Mouse (Mus musculus) left cerebral cortex, adult 6 months (tissue): ENCODE results near the gene Gm21680. TPM values are rescaled to one million over a fixed set of nuclear protein-coding genes. Genes with fewer than 3 reads are reported as not detected.

Experiments used
- long read RNA-seq, 2 experiments: library from polyadenylated mRNA; unstranded; transcript quantifications; one replicate each; pipeline ENCODE4 v2.0.0; 2019 to 2020
- polyA plus RNA-seq: library from polyadenylated mRNA; unstranded; fragments of <200 nt; fragmentation: Nextera tagmentation; gene quantifications from 2 replicates; pipeline ENCODE4 v1.2.3, GENCODE M21; 2021

Gm21680 gene
- polyA plus RNA-seq: 0.09 TPM in 1 of 2 replicates, not detected in the other
- long read RNA-seq, experiment 1: 0 reads
- long read RNA-seq, experiment 2: 0 reads

DNA sequence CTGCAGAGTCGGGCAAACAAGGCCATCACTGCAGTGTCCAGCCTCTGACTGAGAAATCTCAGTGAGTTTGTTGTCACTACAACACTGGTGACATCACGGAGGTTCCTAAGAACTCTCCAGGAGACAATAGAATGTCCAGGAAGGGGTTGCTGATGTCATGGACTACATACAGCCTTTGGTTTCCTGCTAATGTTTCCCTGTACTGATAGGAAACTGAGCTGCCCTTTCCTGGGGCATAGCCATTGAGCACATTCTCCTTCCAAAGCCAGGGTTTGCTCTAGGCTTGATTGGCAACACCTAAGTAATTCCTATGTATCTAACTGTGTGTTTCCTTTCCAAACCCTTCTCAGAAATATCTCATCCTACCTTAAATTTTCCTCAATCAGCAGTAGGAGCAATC, at the start of gene Gm21680:
Gene Gm21680 (minus strand): TSS at position 101 of the 400 bp plus-strand sequence.

GRCm38 (mm10) chr5:26004698-26005097, 32.2 kb upstream of the Gm21680 start, which contains the start of gene Gm1979:
TSS of gene Gm1979 (minus strand) at chr5:26004798.

DNA sequence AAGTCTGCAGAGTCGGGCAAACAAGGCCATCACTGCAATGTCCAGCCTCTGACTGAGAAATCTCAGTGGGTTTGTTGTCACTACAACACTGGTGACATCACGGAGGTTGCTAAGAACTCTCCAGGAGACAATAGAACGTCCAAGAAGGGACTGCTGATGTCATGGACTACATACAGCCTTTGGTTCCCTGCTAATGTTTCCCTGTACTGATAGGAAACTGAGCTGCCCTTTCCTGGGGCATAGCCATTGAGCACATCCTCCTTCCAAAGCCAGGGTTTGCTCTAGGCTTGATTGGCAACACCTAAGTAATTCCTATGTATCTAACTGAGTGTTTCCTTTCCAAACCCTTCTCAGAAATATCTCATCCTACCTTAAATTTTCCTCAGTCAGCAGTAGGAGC, 16.1 kb upstream of the Gm21680 start, which contains the start of gene Gm21698:
Gene Gm21698 (minus strand): TSS at position 101 of the 400 bp plus-strand sequence.

GRCm38 (mm10) chr5:25954317-25954716, 18.1 kb downstream of the Gm21680 start, which contains the start of gene Gm21671:
TSS of gene Gm21671 (minus strand) at chr5:25954417.

DNA sequence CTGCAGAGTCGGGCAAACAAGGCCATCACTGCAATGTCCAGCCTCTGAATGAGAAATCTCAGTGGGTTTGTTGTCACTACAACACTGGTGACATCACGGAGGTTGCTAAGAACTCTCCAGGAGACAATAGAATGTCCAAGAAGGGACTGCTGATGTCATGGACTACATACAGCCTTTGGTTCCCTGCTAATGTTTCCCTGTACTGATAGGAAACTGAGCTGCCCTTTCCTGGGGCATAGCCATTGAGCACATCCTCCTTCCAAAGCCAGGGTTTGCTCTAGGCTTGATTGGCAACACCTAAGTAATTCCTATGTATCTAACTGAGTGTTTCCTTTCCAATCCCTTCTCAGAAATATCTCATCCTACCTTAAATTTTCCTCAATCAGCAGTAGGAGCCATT, 30.2 kb downstream of the Gm21680 start, which contains the start of gene Gm21663:
Gene Gm21663 (minus strand): TSS at position 101 of the 400 bp plus-strand sequence.

Other genes starting within 250 kb of the Gm21680 start
- gene Actr3b, start 212.7 kb downstream of the Gm21680 start, polyA plus RNA-seq: 163 and 185 TPM in 2 replicates
- gene Gm21663, start 30.3 kb downstream of the Gm21680 start, polyA plus RNA-seq: not detected in 2 replicates
- 0.05 TPM in 1 of 2 replicates, not detected in the other for gene Gm21671, start 18.2 kb downstream of the Gm21680 start, polyA plus RNA-seq
- 0.09 TPM in 1 of 2 replicates, not detected in the other for gene Gm21698, start 16.0 kb upstream of the Gm21680 start, polyA plus RNA-seq
- gene Gm1979, start 32.1 kb upstream of the Gm21680 start, polyA plus RNA-seq: 0.06 TPM in 1 of 2 replicates, not detected in the other
- 0.10 TPM in 1 of 2 replicates, not detected in the other for gene Gm5862, start 50.3 kb upstream of the Gm21680 start, polyA plus RNA-seq
- 0.06 and 0.18 TPM in 2 replicates for gene Speer4a, start 66.9 kb upstream of the Gm21680 start, polyA plus RNA-seq
- not detected in 2 replicates for gene Gm7347, start 85.9 kb upstream of the Gm21680 start, polyA plus RNA-seq
- gene Gm10471, start 116.6 kb upstream of the Gm21680 start, polyA plus RNA-seq: not detected in 2 replicates
- 0.06 TPM in 1 of 2 replicates, not detected in the other for gene 5031410I06Rik, start 132.7 kb upstream of the Gm21680 start, polyA plus RNA-seq
- not detected in 2 replicates for gene Gm10220, start 148.8 kb upstream of the Gm21680 start, polyA plus RNA-seq